Mouse (Mus musculus) lung, postnatal 0 days (tissue): ENCODE data around the gene Klk1b8.

ENCODE experiments used
- CTCF ChIP-seq: IDR thresholded peaks from 2 replicates; pipeline ENCODE4 v1.5.1; 2016; ENCODE audit warnings: antibody characterized with exemption, mild to moderate bottlenecking
- EP300 ChIP-seq: IDR thresholded peaks from 2 replicates; pipeline ENCODE4 v1.6.1; 2016; ENCODE audit warnings: antibody characterized with exemption, mild to moderate bottlenecking, control low read depth

GRCm38 (mm10) chr7:43921087-43921486 lies 29.4 kb upstream of the Klk1b8 start:
- TF ChIP-seq CTCF, result no peak
- TF ChIP-seq EP300, result no peak
